In the genomic region with DNA sequence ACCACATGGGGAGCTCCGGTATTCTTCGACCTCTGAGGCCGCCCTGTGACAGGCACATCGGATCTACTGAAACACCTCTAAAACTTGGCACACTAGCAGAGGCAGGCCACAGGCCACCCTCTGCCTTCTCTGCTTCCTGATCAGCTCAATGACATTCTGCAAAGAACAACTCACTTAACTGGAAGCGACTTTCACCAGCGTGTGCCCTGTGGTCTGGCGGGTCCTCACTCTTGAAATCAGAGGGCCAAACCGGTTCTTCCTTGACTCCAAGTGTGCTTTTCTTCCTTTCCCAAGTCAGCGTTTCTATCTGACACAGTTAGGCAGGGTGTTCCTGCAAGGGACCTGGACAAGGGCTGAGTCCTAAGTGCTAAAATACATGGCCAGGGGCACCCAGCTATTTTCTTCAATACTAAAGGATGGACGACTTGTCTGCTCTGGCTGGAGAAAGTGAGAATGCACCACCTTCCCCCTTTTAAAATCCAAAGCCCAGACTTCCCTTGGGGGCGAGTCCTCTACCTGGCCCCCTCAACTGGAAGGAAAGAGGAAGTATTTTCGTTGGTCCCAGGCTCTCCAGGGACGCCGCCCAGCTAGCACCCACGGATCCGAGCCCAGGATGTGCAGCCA, we compare ENCODE assay signal across 8 mouse cellular contexts. TPM values are rescaled to one million over a fixed set of nuclear protein-coding genes. Genes with fewer than 3 reads are reported as not detected.
DNase-seq lines count a peak whose midpoint lies in the region; ATAC-seq and TF ChIP-seq lines count a peak whose summit lies in the region.

No protein-coding gene starts in this region.

- no peaks in the 10 kb centered on the region for H3K4me1 ChIP-seq in embryonic facial prominence, embryonic 11.5 days (ENCODE audit: control insufficient read depth, insufficient read depth, low read length)
- peaks cover 5% of the 10 kb centered on the region; the same call in 1 of the 2 replicates for H3K4me1 ChIP-seq in hindbrain, embryonic 14.5 days (replicated peaks; ENCODE audit: control insufficient read depth, insufficient read depth, low read length)
- H3K4me1 ChIP-seq in lung, postnatal 0 days (ENCODE audit: insufficient read depth, low read depth, low read length), result no peaks in the 10 kb centered on the region; the same call in 1 of the 2 replicates

- 10% methylated on average over 16 of the region's 16 CpGs for WGBS in embryonic facial prominence, embryonic 11.5 days
- 13% methylated on average over 16 of the region's 16 CpGs for WGBS in hindbrain, embryonic 14.5 days
- WGBS in lung, postnatal 0 days, result 14% methylated on average over 16 of the region's 16 CpGs

- DNase-seq in left cerebral cortex, adult 2 months (ENCODE audit: extremely low spot score in 1 of 2, low spot score in 2 of 2), result no peak
- no peak for DNase-seq in left cerebral cortex, postnatal 25 days (ENCODE audit: low spot score in 2 of 2)
- DNase-seq in embryonic facial prominence, embryonic 11.5 days (ENCODE audit: low spot score), result peak; percentile 1
- DNase-seq in hindbrain, embryonic 14.5 days (ENCODE audit: low spot score), result no peak
- peak; percentile 59 for DNase-seq in lung, postnatal 0 days (ENCODE audit: low spot score)
- DNase-seq in left cerebral cortex, adult 8-10 months (ENCODE audit: low spot score in 2 of 2), result no peak
- no peak for DNase-seq in yolk sac, embryonic 10.5 days (ENCODE audit: low spot score)
- no peak for DNase-seq in gastrocnemius, postnatal 10 days

- no peaks in the 10 kb centered on the region for H3K9me3 ChIP-seq in embryonic facial prominence, embryonic 11.5 days (replicated peaks; ENCODE audit: control insufficient read depth, low read length)
- H3K9me3 ChIP-seq in hindbrain, embryonic 14.5 days (ENCODE audit: control insufficient read depth, low read length), result no peaks in the 10 kb centered on the region
- H3K9me3 ChIP-seq in lung, postnatal 0 days (ENCODE audit: low read length), result no peaks in the 10 kb centered on the region

- H3K27ac ChIP-seq in left cerebral cortex, adult 2 months, result peak overlapping the region; percentile 94
- no peak overlapping the region for H3K27ac ChIP-seq in embryonic facial prominence, embryonic 11.5 days (replicated peaks; ENCODE audit: low read depth, low read length)
- 0 out of 2 replicates have a peak overlapping the region, but pooled peaks have one; percentile 70 for H3K27ac ChIP-seq in hindbrain, embryonic 14.5 days
- peak overlapping the region; percentile 71 for H3K27ac ChIP-seq in lung, postnatal 0 days (ENCODE audit: low read length)

- H3K4me3 ChIP-seq in left cerebral cortex, adult 2 months, result peak overlapping the region; percentile 98
- peak overlapping the region; percentile 71 for H3K4me3 ChIP-seq in embryonic facial prominence, embryonic 11.5 days (ENCODE audit: low read depth, low read length)
- peak overlapping the region; percentile 88 for H3K4me3 ChIP-seq in hindbrain, embryonic 14.5 days (replicated peaks; ENCODE audit: low read length)
- H3K4me3 ChIP-seq in lung, postnatal 0 days (ENCODE audit: low read depth, low read length), result peak overlapping the region; percentile 68

- ATAC-seq in embryonic facial prominence, embryonic 11.5 days (replicated peaks; ENCODE audit: insufficient number of reproducible peaks, low FRiP score, low TSS enrichment, low read depth), result no peak; the same call in 1 of the 2 replicates
- ATAC-seq in hindbrain, embryonic 14.5 days (ENCODE audit: low FRiP score), result peak; percentile 25; the same call in 1 of the 2 replicates
- ATAC-seq in lung, postnatal 0 days, result peak; percentile 34

- TF ChIP-seq EP300 in lung, postnatal 0 days (IDR thresholded peaks at IDR 0.05), result no peak

- H3K4me2 ChIP-seq in embryonic facial prominence, embryonic 11.5 days (ENCODE audit: low read depth, low read length), result peak overlapping the region; percentile 97
- H3K4me2 ChIP-seq in hindbrain, embryonic 14.5 days (replicated peaks), result peak overlapping the region; percentile 88
- peak overlapping the region; percentile 89 for H3K4me2 ChIP-seq in lung, postnatal 0 days (replicated peaks; ENCODE audit: low read depth, low read length)

- no peak for TF ChIP-seq CTCF in left cerebral cortex, adult 2 months (IDR thresholded peaks at IDR 0.05)
- no peak for TF ChIP-seq CTCF in lung, postnatal 0 days (IDR thresholded peaks at IDR 0.05)

- H3K36me3 ChIP-seq in embryonic facial prominence, embryonic 11.5 days (replicated peaks; ENCODE audit: control insufficient read depth, insufficient read depth, low read depth, low read length), result no peaks in the 10 kb centered on the region
- H3K36me3 ChIP-seq in hindbrain, embryonic 14.5 days (replicated peaks; ENCODE audit: control insufficient read depth, insufficient read depth), result no peaks in the 10 kb centered on the region
- no peaks in the 10 kb centered on the region for H3K36me3 ChIP-seq in lung, postnatal 0 days (ENCODE audit: insufficient read depth, low read length)

- peak overlapping the region; percentile 75 for H3K9ac ChIP-seq in embryonic facial prominence, embryonic 11.5 days (replicated peaks; ENCODE audit: low read length)
- H3K9ac ChIP-seq in hindbrain, embryonic 14.5 days, result peak overlapping the region; percentile 92
- peak overlapping the region; percentile 23; the same call in 1 of the 2 replicates for H3K9ac ChIP-seq in lung, postnatal 0 days (replicated peaks; ENCODE audit: low read depth)

- intact Hi-C loops in left cerebral cortex, adult 2 months (cut with DNase I), result loop anchor here (5.0 kb wide), 1 partner anchor 60 kb away; no protein-coding TSS in a partner anchor
- intact Hi-C loops in left cerebral cortex, postnatal 25 days (cut with DNase I), result loop anchor here (1.0 kb wide), 1 partner anchor 16 kb away; no protein-coding TSS in a partner anchor

- H3K27me3 ChIP-seq in embryonic facial prominence, embryonic 11.5 days (ENCODE audit: control insufficient read depth, insufficient read depth, low read length), result peaks cover 8% of the 10 kb centered on the region; the same call in 1 of the 2 replicates
- no peaks in the 10 kb centered on the region for H3K27me3 ChIP-seq in hindbrain, embryonic 14.5 days (ENCODE audit: control insufficient read depth, insufficient read depth, low read length)
- 0 out of 2 replicates have a peak, but pooled peaks cover 9% of the 10 kb centered on the region for H3K27me3 ChIP-seq in lung, postnatal 0 days (replicated peaks; ENCODE audit: insufficient read depth, low read length)

RNA-seq across cellular contexts. Expression of a gene that starts 0.4 kb away (rescaled TPM):
- 10 to 100 TPM; 32.8 to 32.9 TPM for total RNA-seq in left cerebral cortex, adult 2 months (2021)
- total RNA-seq in left cerebral cortex, postnatal 25 days (2021), result 10 to 100 TPM; 34.1 to 34.3 TPM
- 4.2 and 5.1 TPM in 2 replicates for polyA plus RNA-seq in embryonic facial prominence, embryonic 11.5 days (2014; fragmentation: Nextera tagmentation; extraction: Ambion mirVana)
- 15.3 and 19.7 TPM in 2 replicates for polyA plus RNA-seq in hindbrain, embryonic 14.5 days (2014; fragmentation: Nextera tagmentation; extraction: Ambion mirVana)
- 36.2 and 36.8 TPM in 2 replicates for polyA plus RNA-seq in lung, postnatal 0 days (2015; fragmentation: Nextera tagmentation; extraction: Ambion mirVana)
- 10 to 100 TPM; 37.9 to 40.2 (median 39.0) TPM for total RNA-seq in left cerebral cortex, adult 8-10 months (2022)
- 100 to 1,000 TPM; 114 to 115 TPM for total RNA-seq in gastrocnemius, postnatal 10 days (2021)

Comparison
In these comparisons a context has a peak if more than half of its experiments do, and no peak if none do; other contexts are left out.
1. DNase-seq: peak in embryonic facial prominence, embryonic 11.5 days (single experiment) and lung, postnatal 0 days (single experiment); none in left cerebral cortex, adult 2 months (0 of 2), left cerebral cortex, postnatal 25 days (0 of 2), hindbrain, embryonic 14.5 days (single experiment), left cerebral cortex, adult 8-10 months (0 of 2), yolk sac, embryonic 10.5 days (single experiment) and gastrocnemius, postnatal 10 days (single experiment).
2. H3K9ac ChIP-seq: peak in every context shown above with its lines; median percentile 92 in hindbrain, embryonic 14.5 days; 75 in embryonic facial prominence, embryonic 11.5 days; 23 in lung, postnatal 0 days.
3. Peak in every context shown above with its lines, with median percentiles within 50 percentile points of each other: H3K4me3 ChIP-seq and H3K4me2 ChIP-seq.